Mouse (Mus musculus): ENCODE data around the gene Olfr1325. TPM values are rescaled to one million over a fixed set of nuclear protein-coding genes. Genes with fewer than 3 reads are reported as not detected.

The Olfr1325 gene
- not detected in 2 replicates for polyA plus RNA-seq (2012; rRNA removed; ENCODE audit: low replicate concordance)

GRCm38 (mm10) chrX:74592379-74592778 lies at the start of gene Olfr1325:
Olfr1325 (plus strand) TSS chrX:74592679.

DNA sequence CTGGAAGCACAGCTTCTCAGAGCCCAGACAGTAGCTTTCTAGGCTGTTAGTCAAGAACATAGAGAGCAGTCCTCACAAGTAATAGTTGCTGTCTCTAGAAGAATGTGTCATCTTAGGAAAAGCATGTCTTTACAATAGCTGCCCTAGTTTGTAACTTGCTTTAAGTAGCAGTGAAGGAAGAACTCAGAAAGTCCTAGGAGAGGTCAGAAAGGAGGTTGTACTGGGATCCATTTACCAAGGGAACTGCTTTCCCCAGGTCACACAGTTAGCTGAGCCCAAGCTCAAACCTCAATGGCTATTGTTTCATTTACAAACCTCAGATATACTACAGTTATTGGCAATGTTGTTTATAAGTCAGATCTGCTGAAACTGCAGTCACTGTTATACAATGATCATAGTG lies 17.7 kb upstream of the Olfr1325 start, which contains the start of gene Olfr1326-ps1:
TSS of gene Olfr1326-ps1 (minus strand) at position 101 of the 400 bp plus-strand sequence.

DNA sequence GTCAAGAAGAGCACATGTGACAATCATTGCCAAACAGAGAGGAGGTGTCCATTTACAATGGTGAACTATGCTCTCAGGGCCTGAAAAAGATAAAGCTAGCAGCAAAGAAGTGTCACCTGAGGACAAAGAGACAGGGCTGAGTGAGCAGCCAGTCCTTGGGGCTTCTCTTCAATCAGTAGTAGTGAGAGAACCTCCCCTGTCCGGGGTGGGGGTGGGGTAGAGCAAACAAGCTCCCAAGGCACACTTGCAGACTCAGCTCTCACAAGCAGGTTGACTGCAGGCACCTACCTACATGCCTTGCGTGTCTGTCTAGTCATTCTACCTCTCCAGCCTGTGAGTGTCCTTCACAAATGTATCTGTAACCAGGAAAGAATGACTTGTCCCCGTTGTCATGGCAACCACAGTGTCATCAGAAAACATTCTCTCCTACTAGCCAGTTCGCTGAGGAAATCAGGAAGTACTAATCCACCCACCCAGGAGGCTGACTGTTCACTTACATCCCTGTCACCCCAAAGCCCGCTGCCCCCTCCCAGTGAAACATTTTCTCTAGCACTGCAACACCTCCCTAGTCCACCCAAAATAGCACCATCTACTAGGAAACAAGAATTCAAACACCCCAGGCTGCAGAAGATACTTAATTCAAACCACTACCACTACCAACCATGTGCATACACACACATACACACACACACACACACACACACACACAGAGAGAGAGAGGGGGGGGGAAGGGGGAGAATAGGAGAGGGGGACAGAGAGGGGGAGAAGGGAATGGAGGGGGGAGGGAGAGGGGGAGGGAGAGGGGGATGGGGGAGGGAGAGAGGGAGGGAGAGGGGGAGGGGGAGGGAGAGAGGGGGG lies 53.2 kb downstream of the Olfr1325 start, which contains the start of gene Gm5640:
TSS of gene Gm5640 (minus strand) at position 170 of the 858 bp plus-strand sequence.

Other genes starting within 250 kb of the Olfr1325 start
- gene Lage3, start 239.1 kb upstream of the Olfr1325 start, polyA plus RNA-seq (2012; rRNA removed; ENCODE audit: low replicate concordance) = 16.5 and 24.4 TPM in 2 replicates
- gene Ubl4a, start 219.5 kb upstream of the Olfr1325 start, polyA plus RNA-seq (2012; rRNA removed; ENCODE audit: low replicate concordance) = 32.7 and 36.9 TPM in 2 replicates
- gene Slc10a3, start 219.3 kb upstream of the Olfr1325 start, polyA plus RNA-seq (2012; rRNA removed; ENCODE audit: low replicate concordance) = 11.5 and 11.9 TPM in 2 replicates
- gene Fam3a, start 199.4 kb upstream of the Olfr1325 start, polyA plus RNA-seq (2012; rRNA removed; ENCODE audit: low replicate concordance) = 19.4 and 28.2 TPM in 2 replicates
- 5.4 and 6.6 TPM in 2 replicates for gene Ikbkg, start 199.4 kb upstream of the Olfr1325 start, polyA plus RNA-seq (2012; rRNA removed; ENCODE audit: low replicate concordance)
- gene G6pdx, start 163.5 kb upstream of the Olfr1325 start, polyA plus RNA-seq (2012; rRNA removed; ENCODE audit: low replicate concordance) = 18.2 and 22.2 TPM in 2 replicates
- gene Gm6880, start 111.3 kb upstream of the Olfr1325 start, polyA plus RNA-seq (2012; rRNA removed; ENCODE audit: low replicate concordance) = not detected in 2 replicates
- not detected in 2 replicates for gene Olfr1326-ps1, start 17.8 kb upstream of the Olfr1325 start, polyA plus RNA-seq (2012; rRNA removed; ENCODE audit: low replicate concordance)
- not detected in 2 replicates for gene Gm5640, start 53.0 kb downstream of the Olfr1325 start, polyA plus RNA-seq (2012; rRNA removed; ENCODE audit: low replicate concordance)
- not detected in 2 replicates for gene Gm6890, start 148.2 kb downstream of the Olfr1325 start, polyA plus RNA-seq (2012; rRNA removed; ENCODE audit: low replicate concordance)
- gene Gm5936, start 244.5 kb downstream of the Olfr1325 start, polyA plus RNA-seq (2012; rRNA removed; ENCODE audit: low replicate concordance) = not detected in 2 replicates